Mouse (Mus musculus) kidney, postnatal 14 days (tissue): ENCODE results near the gene Tom1.

Source experiments
- DNase-seq: peaks from one replicate; pipeline ENCODE4 v3.0.0; 2022; ENCODE audit warnings: mixed read lengths

Tom1 gene

GRCm38 (mm10) chr8:75093399-75094156 lies 60.1 kb downstream of the Tom1 start, which contains the start of gene Hmox1:
Gene Hmox1 (plus strand): TSS chr8:75093621.
- DNase-seq = peak; percentile 96

GRCm38 (mm10) chr8:75102956-75103355 lies 69.5 kb downstream of the Tom1 start:
- no peak for DNase-seq

GRCm38 (mm10) chr8:75103376-75103878 lies 69.9 kb downstream of the Tom1 start:
- no peak for DNase-seq

- DNase-seq = peak; percentile 89
Measured at GRCm38 (mm10) chr8:75108527-75109235, 75.2 kb downstream of the Tom1 start.

GRCm38 (mm10) chr8:75109236-75109967 lies 75.9 kb downstream of the Tom1 start, which contains the start of gene Mcm5:
Gene Mcm5 (plus strand): TSS chr8:75109569.
- DNase-seq = peak; percentile 100

GRCm38 (mm10) chr8:75110093-75110492 lies 76.6 kb downstream of the Tom1 start:
- DNase-seq = no peak

- DNase-seq = no peak
Measured at GRCm38 (mm10) chr8:75118505-75118904, 85.0 kb downstream of the Tom1 start.

- no peak for DNase-seq
Measured at GRCm38 (mm10) chr8:75119287-75119686, 85.8 kb downstream of the Tom1 start.
